Mouse (Mus musculus) C2C12 (cell line): ENCODE results near the gene 4930507D05Rik. TPM values are rescaled to one million over a fixed set of nuclear protein-coding genes. Genes with fewer than 3 reads are reported as not detected.
"Not testable (repeated sequence)": the region's sequence is repeated elsewhere in the genome, so short reads cannot be mapped to it uniquely, and the experiment has no call there.

Source experiments
- H3K27me3 ChIP-seq: one replicate; pipeline ENCODE4 v1.6.1; 2011; ENCODE audit not compliant: control insufficient read depth, insufficient read depth, insufficient read length
- H3K36me3 ChIP-seq: one replicate; pipeline ENCODE4 v1.6.1; 2011; ENCODE audit not compliant: control insufficient read depth, insufficient read depth
- H3K4me3 ChIP-seq: one replicate; pipeline ENCODE4 v1.5.1; 2011; ENCODE audit warnings: mild to moderate bottlenecking, control low read depth; ENCODE audit not compliant: poor library complexity, insufficient read depth, severe bottlenecking
- H3K79me2 ChIP-seq: one replicate; pipeline ENCODE4 v1.6.1; 2011; ENCODE audit not compliant: control insufficient read depth, insufficient read depth
- H3K79me3 ChIP-seq: one replicate; pipeline ENCODE4 v1.6.1; 2011; ENCODE audit warnings: low read depth, control low read depth
- H3ac ChIP-seq: one replicate; pipeline ENCODE3; 2011; ENCODE audit warnings: low read depth; ENCODE audit not compliant: control insufficient read depth, insufficient read length
- CEBPB ChIP-seq: IDR thresholded peaks from one replicate; pipeline ENCODE4 v1.6.1; 2011; ENCODE audit warnings: low read depth, mild to moderate bottlenecking, control low read depth, moderate library complexity
- CTCF ChIP-seq: IDR thresholded peaks from one replicate; pipeline ENCODE4 v1.5.1; 2011; ENCODE audit not compliant: control insufficient read depth, insufficient read depth, insufficient read length
- FOSL1 ChIP-seq: IDR thresholded peaks from one replicate; pipeline ENCODE4 v1.8.0; 2011; ENCODE audit warnings: mild to moderate bottlenecking, low read length; ENCODE audit not compliant: poor library complexity, insufficient read depth, severe bottlenecking
- MAX ChIP-seq: IDR thresholded peaks from one replicate; pipeline ENCODE4 v1.6.1; 2011; ENCODE audit warnings: mild to moderate bottlenecking, control low read depth
- MYOD1 ChIP-seq: IDR thresholded peaks from one replicate; pipeline ENCODE4 v1.6.1; 2011; ENCODE audit warnings: low read depth; ENCODE audit not compliant: control insufficient read depth, insufficient read length
- MYOG ChIP-seq: IDR thresholded peaks from one replicate; pipeline ENCODE4 v1.6.1; 2011; ENCODE audit not compliant: control insufficient read depth, insufficient read length; ENCODE audit errors: extremely low read depth
- USF1 ChIP-seq: IDR thresholded peaks from one replicate; pipeline ENCODE4 v1.6.1; 2011; ENCODE audit warnings: low read depth, mild to moderate bottlenecking, control low read depth, moderate library complexity
- polyA plus RNA-seq: library from polyadenylated mRNA; unstranded; fragments of >200 nt; fragmentation: generic; extraction: Trizol; gene quantifications from one replicate; pipeline ENCODE4 v1.2.1, GENCODE M21; 2012; ENCODE audit warnings: missing spikeins

Gene 4930507D05Rik
- polyA plus RNA-seq, 1 experiment, result 0.21 TPM

GRCm38 (mm10) chr10:62486618-62487415, 37.5 kb downstream of the 4930507D05Rik start, which contains the start of gene Vps26a:
Gene Vps26a, minus strand, starts transcription at chr10:62486805.
- H3K36me3 ChIP-seq, result peaks cover 5% of the 10 kb centered on the region
- H3ac ChIP-seq, result peak within 1 kb of the TSS; percentile 81
- H3K79me2 ChIP-seq, result peaks cover 47% of the 10 kb centered on the region
- H3K4me3 ChIP-seq, result peak within 1 kb of the TSS; percentile 94
- TF ChIP-seq USF1 (peak; percentile 96), MAX (peak; percentile 16), MYOG (no peak), CEBPB (peak; percentile 87), FOSL1 (no peak), CTCF (no peak), MYOD1 (no peak)
- no peaks in the 10 kb centered on the region for H3K27me3 ChIP-seq
- peaks cover 40% of the 10 kb centered on the region for H3K79me3 ChIP-seq

GRCm38 (mm10) chr10:62488266-62488665, 39.0 kb downstream of the 4930507D05Rik start:
- no peak overlapping the region for H3K4me3 ChIP-seq
- peaks cover 5% of the 10 kb centered on the region for H3K36me3 ChIP-seq
- peaks cover 33% of the 10 kb centered on the region for H3K79me2 ChIP-seq
- no peak for TF ChIP-seq USF1
- TF ChIP-seq CTCF, result peak; percentile 25
- no peak for TF ChIP-seq MYOG
- no peak for TF ChIP-seq CEBPB
- H3ac ChIP-seq, result no peak overlapping the region
- H3K27me3 ChIP-seq, result no peaks in the 10 kb centered on the region
- peaks cover 27% of the 10 kb centered on the region for H3K79me3 ChIP-seq

GRCm38 (mm10) chr10:62491681-62492080, 42.4 kb downstream of the 4930507D05Rik start:
- H3K79me2 ChIP-seq, result not testable (repeated sequence)

GRCm38 (mm10) chr10:62500088-62500915, 51.0 kb downstream of the 4930507D05Rik start:
- Histone ChIP-seq H3K79me3 (no peaks in the 10 kb centered on the region), H3K79me2 (no peaks in the 10 kb centered on the region), H3K36me3 (no peaks in the 10 kb centered on the region), H3K4me3 (no peak overlapping the region), H3K27me3 (peaks cover 3% of the 10 kb centered on the region), H3ac (peak overlapping the region; percentile 31)
- TF ChIP-seq CTCF (peak; percentile 71), MYOD1 (no peak)

More at GRCm38 (mm10) chr10:62491681-62492080, 42.4 kb downstream of the 4930507D05Rik start:
- not testable (repeated sequence) for H3K27me3 ChIP-seq, H3ac ChIP-seq, H3K36me3 ChIP-seq, H3K79me3 ChIP-seq, H3K4me3 ChIP-seq

Other genes with a start within 250 kb of the 4930507D05Rik start
- 5.6 TPM for gene Tspan15, start 218.2 kb upstream of the 4930507D05Rik start, polyA plus RNA-seq
- gene Tacr2, start 197.1 kb upstream of the 4930507D05Rik start, polyA plus RNA-seq, result 0.04 TPM
- gene Hk1, start 69.6 kb upstream of the 4930507D05Rik start, polyA plus RNA-seq, result 65.7 TPM
- 0.04 TPM for gene Hkdc1, start 27.0 kb upstream of the 4930507D05Rik start, polyA plus RNA-seq
- 28.7 TPM for gene Supv3l1, start 249 bp downstream of the 4930507D05Rik start, polyA plus RNA-seq
- gene Vps26a, start 37.3 kb downstream of the 4930507D05Rik start, polyA plus RNA-seq, result 22.7 TPM
- not detected for gene Srgn, start 78.0 kb downstream of the 4930507D05Rik start, polyA plus RNA-seq
- 21.5 TPM for gene Kif1bp, start 129.0 kb downstream of the 4930507D05Rik start, polyA plus RNA-seq
- 55.3 TPM for gene Ddx21, start 152.8 kb downstream of the 4930507D05Rik start, polyA plus RNA-seq
- 19.4 TPM for gene Ddx50, start 201.7 kb downstream of the 4930507D05Rik start, polyA plus RNA-seq